Mouse (Mus musculus) CD4-positive, CD25-positive, alpha-beta regulatory T cell, adult 2 months (primary cell): ENCODE results near the gene Rab31.

Source experiments
- DNase-seq: peaks from one replicate; pipeline ENCODE4 v3.0.0-alpha.2; 2012; ENCODE audit warnings: low read depth, low spot score

The Rab31 gene

DNA sequence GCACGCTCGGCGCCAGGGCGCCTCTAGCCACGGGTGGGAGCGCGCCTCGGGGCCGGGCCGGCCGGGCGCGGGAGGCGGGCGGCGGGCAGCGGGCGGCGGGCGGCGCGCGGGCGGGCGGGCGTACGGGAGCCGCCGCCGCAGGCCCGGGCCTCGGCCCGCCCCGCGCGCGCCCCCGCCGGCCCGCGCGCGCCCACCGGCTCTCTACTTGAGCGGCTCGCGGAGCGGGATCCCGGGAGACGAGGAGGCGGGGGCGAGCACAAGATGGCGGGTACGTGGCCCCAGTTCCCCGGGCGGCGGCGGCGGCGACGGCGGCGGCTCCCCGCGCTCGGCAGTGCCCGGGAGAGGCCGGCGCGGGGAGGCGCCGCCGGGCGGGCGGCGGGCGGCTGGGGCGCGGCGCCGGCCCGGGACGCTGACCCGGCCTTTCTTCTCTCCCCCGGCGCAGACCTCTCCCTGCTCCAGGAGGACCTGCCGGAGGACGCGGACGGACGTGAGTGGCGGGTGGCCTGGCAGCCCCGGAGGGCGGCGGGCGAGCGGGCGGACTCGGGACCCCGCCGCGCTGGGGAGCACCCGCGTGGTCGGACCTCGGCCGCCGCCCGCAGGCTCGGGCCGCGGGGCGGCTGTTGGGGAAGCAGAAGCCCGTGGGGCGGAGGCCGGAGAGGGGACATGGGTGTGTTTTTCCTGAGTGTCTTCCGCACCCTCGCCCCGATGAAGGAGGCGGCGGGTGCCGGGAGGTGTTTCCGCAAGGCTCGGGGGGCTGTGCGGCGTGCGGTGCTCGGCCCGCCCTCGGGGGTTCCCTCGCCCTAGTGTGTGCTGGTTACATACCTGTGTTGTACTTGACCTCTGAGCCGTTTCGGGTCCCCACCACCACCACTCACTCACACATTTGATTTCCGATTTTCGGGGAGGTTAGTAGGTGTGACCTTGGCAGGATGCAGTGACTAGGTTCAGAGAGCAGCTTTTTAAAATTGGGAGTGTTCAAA is 10.9 kb upstream of the Rab31 start:
- peak; percentile 77 for DNase-seq

DNA sequence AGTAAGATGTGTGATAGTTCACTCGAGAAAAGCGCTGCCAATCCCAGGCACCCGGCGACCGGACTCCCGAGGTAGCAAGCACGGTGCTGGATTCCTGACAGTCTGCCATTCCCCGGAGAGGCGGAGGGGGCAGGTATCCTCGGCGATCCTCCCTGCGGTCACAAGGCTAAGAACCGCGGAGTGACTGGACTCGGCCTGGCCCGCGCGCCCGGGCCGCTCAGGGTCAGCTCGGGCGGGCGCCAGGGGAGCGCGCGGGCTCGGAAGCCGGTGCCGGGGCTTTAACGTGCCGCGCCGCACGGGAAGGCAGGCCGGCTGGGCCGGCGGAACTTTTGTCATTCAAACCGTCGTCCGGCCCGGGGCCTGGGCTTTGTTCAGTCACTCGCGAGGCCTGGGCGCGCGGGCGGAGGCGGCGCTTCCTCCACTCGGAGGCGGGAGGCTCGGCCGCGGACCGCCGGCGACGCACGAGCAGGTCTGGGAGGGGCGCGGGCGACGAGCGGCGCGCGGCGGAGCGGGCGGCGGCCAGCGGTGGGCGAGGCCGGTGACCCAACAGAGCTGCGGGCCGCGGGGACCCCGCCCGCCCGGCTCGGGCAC is 10.1 kb upstream of the Rab31 start, which contains the start of gene Ppp4r1:
Ppp4r1 (plus strand) TSS at position 23 of the 591 bp plus-strand sequence.
- peak; percentile 70 for DNase-seq

DNA sequence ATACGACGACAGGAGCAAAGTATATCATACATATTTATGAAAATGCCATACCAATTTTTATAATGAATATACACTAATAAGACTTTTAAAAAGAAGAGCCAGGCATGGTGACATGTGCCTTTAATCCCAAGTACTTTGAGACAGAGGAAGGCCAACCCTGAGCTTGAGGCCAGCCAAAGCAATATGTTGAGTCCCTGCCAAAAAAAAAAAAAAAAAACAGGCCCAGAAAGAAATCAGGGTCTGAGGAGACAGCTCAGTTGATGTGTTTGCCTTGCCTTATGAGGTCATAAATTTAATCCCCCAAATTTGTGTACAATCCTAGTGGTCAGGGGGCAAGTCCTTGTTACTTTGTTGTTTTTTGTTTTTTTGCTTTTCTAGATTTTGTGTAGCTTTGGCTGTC is 8.4 kb upstream of the Rab31 start:
- no peak for DNase-seq

DNA sequence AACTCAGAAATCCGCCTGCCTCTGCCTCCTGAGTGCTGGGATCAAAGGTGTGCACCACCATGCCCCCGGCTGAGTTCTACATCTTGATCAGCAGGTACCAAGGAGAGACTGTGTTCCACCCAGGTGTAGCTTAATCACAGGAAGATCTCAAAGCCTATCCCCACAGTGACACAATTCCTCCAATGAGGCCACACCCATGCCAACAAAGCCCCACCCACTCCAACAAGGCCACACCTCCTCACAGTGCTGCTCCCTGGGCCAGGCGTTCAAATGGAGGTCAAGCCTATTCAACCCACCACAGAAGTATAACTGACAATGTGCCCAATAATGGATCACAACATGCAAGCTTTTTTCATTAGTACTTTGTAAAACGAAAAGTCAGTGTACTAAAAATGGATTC is 4.9 kb upstream of the Rab31 start:
- DNase-seq: no peak

DNA sequence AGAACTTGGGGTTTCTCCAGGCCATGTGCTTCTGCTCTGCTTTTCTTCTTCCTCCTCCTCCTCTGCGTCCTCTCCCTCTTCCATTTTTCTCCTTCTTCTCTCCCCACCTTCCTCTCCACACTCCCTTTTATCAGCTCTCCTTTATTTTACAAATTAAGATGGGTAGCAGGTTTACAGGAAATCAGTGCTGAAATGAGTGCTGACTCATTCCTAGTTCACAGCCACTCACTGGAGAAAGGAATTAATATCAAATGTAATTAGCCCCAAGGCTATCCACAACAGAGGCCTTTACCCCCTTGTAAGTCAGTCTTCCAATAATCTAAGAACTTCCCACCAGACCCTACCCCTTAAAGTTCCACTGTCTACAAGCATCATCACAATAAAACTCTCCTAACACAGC is 3.7 kb upstream of the Rab31 start:
- no peak for DNase-seq

DNA sequence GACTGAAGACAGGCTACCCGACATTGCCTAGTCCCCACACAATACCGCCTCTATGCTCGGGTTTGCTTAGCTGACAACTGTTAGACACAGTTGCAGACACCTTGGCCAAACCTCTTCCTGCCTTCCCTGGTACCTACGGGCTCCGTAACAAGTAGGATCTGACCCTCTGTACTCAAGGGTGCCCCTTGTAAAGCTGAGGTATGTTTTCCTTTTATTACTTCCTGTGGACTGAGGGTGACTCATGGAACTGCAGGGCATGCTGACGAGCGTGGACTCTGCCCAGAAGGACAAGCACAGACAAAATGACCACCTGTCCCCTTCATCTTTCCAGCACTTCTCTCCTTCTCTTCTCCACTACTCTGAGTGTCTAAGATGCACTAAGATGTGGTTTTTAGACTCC is 1.9 kb upstream of the Rab31 start:
- no peak for DNase-seq

DNA sequence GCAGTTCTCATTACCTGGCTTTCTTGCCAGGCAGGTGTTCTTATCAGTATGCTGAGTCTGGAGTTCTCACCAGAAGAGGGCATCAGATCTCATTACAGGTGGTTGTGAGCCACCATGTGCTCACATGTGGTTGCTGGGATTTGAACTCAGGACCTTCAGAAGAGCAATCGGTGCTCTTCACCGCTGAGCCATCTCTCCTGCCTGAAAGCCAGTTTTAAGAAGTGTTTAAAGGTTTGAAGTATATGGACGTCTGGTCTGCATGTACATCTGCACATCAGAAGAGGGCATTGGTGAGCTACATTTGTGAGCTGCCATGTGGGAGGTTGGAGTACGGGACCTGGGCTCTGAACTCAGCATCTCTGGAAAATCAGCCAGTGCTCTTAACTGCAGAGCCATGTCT is 1.1 kb upstream of the Rab31 start:
- peak; percentile 21 for DNase-seq

DNA sequence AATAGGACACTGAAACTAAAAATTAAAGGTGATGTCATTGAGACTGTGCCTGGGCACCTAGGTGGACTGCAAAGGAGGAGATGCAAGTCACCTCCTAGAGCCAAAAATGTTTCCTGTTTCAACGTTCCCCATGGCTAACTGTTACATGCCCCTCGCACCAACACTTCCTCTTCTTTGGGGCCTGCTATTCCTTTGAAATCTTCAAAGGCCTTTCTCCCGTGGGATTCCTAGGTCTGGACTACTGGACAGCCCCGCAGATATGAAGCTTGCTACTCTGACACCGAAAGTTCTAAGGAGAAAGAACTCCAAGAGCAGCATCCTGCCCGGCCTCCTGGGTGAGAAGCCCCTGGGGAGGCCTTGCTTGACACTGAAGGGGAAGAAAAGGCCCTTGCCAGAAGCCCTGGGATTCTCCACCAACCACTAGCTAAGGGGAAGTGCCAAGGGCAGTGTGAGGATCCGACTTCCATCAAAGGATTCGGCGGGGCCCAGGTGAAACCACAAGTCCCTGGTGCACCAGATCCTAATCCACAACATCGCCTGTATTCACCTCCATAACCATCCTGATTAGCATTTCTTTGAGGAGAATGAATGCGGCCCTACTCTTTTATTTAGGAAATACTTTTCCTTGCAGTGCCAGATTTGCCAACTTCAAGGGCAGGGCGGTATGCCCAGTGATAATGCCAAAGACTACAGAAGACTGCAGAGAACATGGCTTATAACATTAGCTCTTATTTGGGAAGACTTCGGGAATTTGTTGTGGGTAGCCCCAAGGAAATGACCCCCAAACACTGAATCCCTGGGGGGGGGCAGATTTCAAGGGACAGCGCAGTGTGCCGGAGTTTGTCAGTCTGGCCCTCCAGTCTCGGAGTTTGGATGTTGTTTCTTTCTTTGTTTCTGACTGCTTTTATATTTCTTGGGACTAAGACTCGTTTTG is 1.3 kb downstream of the Rab31 start:
- no peak for DNase-seq

DNA sequence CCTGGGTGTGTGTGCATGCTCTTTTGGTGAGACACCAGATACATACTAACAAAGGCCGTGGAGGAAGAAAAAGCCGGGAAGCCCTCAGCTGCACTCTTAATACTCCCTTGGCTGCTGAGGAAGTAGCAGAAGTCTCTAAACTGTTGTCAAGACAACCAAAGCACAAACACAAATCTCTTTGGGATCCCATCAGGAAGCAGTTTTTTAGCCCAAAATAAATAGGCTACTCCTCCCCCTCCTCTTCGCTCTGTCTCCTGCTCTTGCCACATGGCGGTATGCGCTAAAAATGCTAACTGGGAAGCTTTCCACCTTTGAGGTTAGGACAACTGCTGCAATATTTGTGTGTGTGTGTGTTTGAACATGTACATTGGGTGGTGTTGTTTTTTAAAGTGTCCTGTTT is 4.1 kb downstream of the Rab31 start:
- no peak for DNase-seq

DNA sequence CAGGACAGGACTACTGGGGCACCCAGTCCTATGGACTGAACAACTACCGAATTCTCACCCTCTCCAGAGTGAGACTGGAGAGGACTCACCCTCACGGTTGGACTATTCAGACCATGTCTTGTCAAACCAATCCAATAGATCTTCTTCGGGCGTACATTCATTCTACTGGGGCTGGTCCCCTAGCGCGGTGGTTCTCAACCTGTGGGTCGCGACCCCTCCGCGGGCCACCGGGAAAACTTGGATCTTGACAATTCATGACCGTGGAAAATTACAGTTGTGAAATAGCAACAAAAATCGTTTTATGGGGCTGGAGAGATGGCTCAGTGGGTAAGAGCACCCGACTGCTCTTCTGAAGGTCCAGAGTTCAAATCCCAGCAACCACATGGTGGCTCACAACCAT is 9.3 kb downstream of the Rab31 start:
- DNase-seq: no peak

DNA sequence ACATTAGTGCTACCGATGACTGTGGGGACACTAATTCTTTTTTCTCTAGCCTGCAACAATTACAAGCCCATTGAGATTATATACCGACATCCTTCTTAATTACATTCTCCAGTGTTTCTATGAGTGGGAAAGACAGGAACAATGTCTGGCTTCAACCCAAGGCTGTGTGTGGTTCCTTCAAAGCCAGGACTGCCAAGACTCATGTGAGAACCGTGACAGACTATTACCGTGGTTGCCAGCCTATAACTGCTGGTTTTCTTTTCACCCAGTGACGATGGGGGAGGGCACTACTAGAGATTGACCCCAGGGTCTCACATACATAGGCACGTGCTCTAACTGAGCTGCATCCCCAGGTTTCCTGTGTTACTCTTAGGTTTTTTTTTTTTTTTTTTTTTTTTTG is 15.4 kb downstream of the Rab31 start:
- no peak for DNase-seq

DNA sequence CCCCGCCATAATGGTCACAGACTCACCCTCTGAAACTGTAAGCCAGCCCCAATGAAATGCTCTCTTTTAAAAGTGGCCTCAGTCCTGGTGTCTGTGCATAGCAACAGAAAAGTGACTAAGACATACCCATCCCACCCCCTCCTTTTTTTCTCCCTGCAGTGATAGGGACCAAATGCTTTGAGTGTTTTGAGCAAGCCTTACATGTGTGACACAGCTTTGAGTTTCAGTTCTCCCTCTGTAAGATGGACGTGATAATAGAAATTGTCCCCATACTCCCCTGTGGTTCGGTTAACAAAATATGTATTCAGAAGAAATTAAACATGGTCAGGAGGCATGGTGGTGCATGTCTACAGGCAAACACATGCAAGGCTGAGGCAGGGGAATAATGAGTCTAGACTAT is 16.7 kb downstream of the Rab31 start:
- no peak for DNase-seq

DNA sequence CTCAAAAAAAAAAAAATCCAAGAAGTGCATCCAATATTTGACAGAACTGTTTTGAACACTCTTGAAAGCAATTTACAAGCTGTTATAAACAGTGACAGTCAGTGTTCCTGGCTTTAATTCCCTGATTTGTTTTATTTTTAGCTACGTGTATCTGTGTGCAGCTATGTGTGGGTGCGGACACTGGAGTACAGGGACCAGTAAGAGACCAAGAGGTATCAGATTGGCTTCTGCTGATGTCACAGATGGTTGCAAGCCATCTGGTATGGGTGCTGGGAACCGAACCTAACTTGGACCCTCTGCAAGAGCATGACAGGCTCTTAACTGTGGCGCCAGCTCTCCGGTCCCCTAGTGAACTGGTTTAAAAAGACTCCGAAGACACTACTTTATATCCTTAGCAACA is 19.4 kb downstream of the Rab31 start:
- no peak for DNase-seq

DNA sequence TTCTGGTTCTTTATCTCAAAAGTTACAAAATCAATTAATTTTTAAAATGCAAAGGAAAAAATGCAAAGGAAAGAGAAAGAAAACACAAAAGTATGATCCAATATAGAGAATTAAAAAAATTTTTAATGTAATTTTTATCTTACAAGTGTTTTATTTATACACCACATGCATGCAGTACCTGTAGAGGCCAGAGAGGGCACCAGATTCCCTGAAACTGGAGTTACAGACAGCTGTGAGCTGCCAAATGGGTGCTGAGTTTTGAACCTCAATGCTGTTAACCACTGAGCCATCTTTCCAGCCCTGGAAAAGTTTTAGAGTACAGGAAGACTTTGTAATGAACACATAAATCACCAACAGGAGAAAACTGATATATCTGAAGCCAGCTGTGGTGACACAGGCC is 22.3 kb downstream of the Rab31 start:
- peak; percentile 41 for DNase-seq

DNA sequence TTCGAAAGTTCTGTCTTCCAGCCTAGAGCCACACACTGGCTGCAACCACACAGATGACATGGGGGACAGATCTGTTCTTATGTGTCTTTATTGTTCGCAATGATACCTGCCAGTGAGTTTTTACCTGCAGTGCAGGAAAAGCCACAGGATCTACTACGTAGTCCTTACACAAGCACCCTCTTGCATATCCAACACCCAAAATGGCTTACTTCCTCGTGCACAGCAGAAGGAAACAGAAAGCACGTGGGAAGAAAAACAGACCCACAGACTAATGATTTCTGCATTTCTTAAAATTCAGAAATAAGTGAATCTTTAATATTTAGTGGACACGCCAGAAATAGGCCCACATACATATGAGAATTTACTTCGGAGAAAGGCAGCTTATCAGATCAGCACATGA is 22.7 kb downstream of the Rab31 start:
- DNase-seq: no peak

DNA sequence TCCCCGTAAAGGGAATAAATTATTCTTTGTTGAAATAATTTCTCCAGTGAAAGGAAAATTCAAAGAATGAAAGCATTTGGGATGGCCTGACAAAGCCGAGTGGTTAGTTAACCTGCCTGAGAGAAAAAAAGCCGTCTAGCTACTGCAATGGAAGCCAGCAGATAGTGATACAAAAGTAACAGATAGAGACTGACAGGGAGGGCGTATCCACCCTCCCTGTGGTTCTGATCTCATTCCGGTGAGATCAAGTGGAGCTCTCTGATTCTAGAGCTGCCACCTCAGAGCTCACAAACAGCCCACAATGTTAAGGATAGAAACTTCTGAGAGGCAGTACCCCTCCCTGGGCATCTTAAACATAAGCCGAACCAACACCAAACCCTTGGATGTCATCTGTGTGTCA is 23.6 kb downstream of the Rab31 start:
- DNase-seq: no peak

DNA sequence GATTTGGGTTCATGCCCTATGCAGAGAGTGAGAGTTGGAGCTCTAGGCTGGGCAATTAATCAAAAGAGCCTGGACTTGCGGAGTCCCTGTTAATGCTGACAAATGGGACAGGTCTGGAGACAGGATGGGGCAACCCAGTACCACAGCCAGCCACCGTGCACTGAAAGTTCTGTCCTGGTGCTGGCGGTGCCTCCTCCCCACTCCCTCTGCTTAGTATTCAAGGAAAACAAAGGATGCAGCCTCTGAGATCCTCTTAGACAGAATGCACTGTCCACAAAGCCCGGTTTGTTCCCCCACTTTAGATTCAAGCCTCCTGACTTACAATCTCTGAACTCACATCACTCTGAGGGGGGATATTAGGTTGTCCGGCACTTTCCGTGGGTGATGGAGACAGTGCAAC is 26.2 kb downstream of the Rab31 start:
- DNase-seq: no peak

DNA sequence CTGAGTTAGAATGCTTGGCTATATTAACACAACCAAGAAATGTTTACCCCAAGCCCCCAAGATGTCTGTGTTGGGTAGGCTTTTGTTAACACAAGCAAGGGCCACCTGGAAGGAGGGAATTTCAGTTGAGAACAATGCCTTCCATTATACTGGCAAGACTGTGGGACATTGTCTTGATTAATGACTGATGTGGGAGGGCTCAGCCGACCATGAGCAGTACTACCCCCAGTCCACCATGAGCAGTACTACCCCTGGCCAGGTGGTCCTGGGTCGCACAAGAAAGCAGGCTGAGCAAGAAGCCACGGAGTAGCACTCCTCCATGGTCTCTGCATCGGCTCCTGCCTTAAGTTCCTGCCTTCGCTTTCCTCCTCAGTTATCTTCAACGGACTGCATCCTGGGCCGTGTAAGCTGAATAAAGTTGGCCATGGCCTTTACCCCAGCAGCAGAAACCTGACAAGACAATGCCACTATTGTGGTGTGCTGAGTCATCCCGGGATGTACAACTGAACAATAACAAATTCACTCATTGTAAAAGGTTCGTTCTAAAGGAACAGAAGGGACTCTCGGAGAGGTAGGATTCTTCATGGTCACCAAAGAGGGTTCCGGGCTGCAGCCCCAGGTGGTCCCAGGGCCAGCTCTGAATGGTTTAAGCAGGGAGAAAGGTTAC is 28.8 kb downstream of the Rab31 start:
- no peak for DNase-seq

DNA sequence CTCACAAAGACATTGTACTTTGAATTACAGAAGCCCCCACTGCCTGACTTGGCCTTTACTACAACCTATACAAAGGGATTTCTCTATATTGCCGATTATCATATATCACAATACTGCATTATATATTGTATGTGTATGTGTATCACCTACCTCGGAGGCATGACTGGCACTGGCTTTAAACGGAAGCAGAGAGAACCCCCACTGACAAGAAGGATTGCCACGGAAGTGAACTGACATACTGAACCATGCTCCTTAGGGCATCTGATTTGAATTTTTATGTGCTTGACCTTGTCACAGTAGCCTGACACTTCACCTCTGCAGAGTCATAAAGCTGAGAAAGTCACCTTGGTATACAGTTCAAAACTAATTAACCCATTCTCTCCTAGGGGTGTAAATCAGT is 29.6 kb downstream of the Rab31 start:
- DNase-seq: no peak

DNA sequence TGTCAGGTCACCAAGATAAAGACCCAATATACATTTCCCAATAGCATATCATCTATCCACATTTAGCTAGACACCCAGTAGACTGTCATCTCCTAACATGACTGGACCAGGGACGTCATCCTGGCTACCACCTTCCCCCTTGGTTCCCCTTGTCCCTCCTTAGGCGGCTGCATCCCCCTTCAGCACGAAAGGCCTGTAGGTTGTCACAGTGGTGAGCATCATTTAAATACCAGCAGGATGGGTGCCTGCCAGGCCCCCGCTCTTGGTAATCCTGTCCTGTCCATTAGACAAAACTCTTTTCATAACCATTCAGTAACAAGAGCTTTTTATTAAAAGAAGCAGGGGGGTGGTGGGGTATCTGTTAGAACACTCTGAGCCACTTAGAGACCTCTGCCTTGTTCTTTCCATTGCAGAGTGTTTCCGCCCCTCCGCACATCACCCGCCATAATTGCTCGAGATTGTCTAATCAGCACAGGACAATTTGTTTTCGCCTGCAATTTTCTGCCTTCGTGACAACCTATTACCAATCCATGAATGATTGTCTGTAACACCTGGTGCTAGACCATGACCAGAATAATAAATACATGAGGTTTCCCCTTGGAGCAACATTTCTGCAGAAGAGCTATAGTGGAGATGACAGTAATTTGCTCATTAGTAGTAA is 30.2 kb downstream of the Rab31 start:
- no peak for DNase-seq

DNA sequence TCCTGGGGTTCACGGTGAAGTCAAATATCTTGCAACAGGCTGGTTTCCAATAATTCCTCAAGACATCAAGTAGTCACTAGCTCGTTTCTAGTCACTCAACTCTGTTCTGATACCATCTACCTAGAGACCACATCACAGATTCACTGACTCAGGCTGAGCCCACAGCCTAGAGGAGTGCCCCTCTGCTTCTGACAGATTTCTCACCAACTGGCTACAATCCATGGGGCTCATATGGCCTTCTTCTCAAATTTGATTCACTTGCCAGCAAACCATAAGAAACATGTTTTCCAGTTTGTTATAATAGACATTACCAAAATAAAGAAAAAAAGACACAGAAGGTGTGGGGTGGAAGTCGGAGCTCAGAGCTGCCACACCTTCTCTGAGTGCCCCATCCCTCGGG is 31.0 kb downstream of the Rab31 start:
- no peak for DNase-seq
